Mouse (Mus musculus): ENCODE measurements around the gene Emcn.

The Emcn gene

GRCm38 (mm10) chr3:137340938-137341337 lies at the start of gene Emcn:
Gene Emcn, plus strand, starts transcription at chr3:137341067.
- no peak for DNase-seq (ENCODE audit: low spot score in 2 of 2)

DNA sequence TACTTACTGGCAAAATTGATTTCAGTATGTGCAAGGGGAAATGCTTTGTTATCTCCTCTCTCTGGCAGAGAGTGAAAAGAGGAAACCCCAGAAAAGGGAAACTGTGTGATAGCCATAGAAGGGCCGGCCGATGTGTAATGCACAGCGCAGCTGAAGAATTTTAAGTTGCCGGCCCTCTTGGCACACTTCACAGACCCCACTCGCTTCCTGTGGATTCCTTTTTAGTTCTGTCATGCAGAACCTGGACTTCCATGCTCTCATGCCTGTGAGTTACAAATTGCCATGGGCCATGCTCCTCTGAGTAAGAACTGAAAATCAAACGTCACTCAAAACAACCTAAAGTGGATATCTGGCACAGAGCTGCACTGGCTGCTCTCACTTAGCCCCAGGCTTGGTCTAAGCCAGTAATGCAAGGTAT lies 47.7 kb upstream of the Emcn start:
- DNase-seq (ENCODE audit: low spot score in 2 of 2): no peak

- no peak for DNase-seq (ENCODE audit: low spot score in 2 of 2)
These were observed 42.6 kb upstream of the Emcn start for GRCm38 (mm10) chr3:137298230-137298629.

- DNase-seq (ENCODE audit: low spot score in 2 of 2): no peak
These were observed 40.7 kb upstream of the Emcn start for GRCm38 (mm10) chr3:137300210-137300609.

DNA sequence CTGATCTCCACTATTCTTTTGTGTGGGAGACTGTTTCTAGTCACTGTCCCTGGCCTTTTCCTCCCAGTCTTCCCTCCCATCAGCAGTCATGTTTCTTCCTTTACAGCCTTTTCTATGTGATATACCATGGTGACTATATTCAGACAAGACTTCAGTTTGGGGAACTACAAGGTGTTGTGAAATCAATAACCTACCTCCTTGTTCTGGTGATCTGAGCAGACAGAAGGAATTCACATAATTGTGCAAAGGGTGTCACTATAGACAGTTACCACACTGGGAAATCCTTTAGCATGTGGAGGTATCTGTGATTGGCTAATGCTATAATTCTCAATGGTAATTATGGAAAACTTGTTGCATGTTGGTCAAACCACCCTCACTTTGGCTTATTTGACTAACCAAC lies 39.7 kb upstream of the Emcn start:
- no peak for DNase-seq (ENCODE audit: low spot score in 2 of 2)

DNA sequence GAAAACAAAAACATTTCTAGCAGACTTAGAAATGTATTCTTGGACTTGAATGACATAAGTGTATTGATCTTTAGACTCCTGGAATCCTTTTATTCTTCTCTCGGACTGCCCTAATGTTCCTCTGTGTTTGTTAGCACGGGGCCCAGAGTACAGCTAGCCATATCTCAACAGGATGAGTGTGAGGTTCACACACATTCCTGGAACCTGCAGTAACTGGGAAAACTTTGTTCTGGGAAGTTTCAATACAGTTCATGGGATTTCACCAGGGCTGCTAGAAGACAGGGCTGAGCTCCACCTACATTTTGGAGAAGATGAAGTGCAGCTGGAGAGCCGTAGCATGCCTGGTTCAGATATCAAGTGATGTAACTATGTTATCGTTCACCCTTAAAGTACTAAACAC lies 38.1 kb upstream of the Emcn start:
- no peak for DNase-seq (ENCODE audit: low spot score in 2 of 2)

GRCm38 (mm10) chr3:137309959-137310358 lies 30.9 kb upstream of the Emcn start:
- no peak for DNase-seq (ENCODE audit: low spot score in 2 of 2)

DNA sequence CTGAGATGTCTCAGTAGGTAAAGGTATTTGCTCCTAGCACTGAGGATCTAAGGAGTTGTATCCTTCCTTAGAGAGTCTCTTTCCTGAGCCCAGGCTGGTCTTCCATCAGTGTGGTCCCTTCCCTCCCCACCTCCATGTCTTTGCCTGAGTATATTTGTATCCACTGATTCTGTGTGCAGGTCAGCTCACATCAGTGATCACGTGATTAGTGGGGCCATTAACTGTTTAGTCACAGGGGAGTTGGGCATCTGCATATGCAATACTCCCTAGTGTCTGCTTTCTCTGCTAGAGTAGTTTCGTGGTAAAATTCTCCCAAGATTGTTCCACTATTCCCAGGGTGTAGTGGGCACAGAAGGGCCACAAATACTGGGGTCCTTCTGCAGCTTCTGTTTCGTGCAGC lies 28.3 kb upstream of the Emcn start:
- DNase-seq (ENCODE audit: low spot score in 2 of 2): no peak

- no peak for DNase-seq (ENCODE audit: low spot score in 2 of 2)
These were observed 27.0 kb upstream of the Emcn start for GRCm38 (mm10) chr3:137313775-137314362.

GRCm38 (mm10) chr3:137318371-137318770 lies 22.5 kb upstream of the Emcn start:
- DNase-seq (ENCODE audit: low spot score in 2 of 2): no peak

GRCm38 (mm10) chr3:137319950-137320349 lies 20.9 kb upstream of the Emcn start:
- DNase-seq (ENCODE audit: low spot score in 2 of 2): no peak

DNA sequence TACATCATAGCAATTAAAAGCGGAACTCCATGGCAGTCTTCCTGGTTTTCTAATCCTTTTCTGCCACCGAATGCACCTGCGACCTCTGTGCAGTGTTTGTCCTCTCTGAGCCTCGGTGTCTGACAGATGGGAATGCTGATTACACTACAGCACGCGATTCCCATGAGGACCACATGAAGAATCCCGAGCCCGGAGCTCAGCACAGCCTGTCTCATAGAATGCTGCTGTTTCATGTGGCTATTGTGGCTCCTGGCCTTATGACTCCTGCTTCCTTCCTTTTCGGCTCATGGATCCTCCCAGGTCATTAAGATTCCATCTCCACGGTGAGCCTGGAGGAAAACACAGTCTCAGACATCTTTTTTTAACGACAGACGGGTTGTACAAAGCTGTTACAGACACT lies 18.6 kb upstream of the Emcn start:
- no peak for DNase-seq (ENCODE audit: low spot score in 2 of 2)

DNA sequence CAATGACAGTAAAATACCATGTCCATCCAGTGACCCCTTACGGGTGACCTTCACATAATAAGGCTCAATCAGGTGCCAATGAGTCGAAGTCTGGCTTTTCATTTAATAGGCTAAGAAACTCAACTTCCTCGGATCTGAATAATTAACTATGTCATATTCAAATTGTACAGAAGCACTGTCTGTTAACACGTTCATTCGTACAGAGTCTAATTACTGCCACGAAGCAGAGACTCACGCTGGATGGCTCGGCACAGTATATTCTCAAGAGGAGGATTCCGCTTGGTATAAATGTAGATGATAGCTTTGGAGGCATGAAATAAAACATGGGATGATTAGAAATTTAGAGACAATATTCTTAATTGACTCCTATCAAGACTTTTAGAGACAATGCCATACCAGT lies 11.0 kb upstream of the Emcn start:
- DNase-seq (ENCODE audit: low spot score in 2 of 2): no peak

DNA sequence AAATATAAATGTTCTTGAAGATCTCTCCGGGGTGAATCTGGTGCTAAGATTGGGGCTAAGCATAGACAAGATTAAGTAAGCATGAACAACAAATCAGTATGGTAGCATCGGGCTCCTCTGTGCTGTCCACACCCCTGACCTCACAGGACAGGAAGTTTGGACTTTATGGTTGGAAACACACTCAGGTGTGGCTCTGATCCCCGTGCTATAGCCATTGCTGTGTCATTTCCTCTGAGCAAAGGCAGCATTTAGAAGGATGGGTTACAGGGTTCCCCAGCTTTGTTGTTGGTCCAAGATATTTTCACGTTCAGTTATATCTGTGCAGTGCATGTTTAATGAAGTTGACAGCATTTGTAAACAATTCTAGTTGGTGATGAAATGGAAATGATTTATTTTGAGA lies 9.9 kb upstream of the Emcn start:
- DNase-seq (ENCODE audit: low spot score in 2 of 2): no peak

- DNase-seq (ENCODE audit: low spot score in 2 of 2): no peak
These were observed 8.3 kb upstream of the Emcn start for GRCm38 (mm10) chr3:137332531-137332930.

- DNase-seq (ENCODE audit: low spot score in 2 of 2): no peak
These were observed 4.9 kb upstream of the Emcn start for GRCm38 (mm10) chr3:137335957-137336356.

DNA sequence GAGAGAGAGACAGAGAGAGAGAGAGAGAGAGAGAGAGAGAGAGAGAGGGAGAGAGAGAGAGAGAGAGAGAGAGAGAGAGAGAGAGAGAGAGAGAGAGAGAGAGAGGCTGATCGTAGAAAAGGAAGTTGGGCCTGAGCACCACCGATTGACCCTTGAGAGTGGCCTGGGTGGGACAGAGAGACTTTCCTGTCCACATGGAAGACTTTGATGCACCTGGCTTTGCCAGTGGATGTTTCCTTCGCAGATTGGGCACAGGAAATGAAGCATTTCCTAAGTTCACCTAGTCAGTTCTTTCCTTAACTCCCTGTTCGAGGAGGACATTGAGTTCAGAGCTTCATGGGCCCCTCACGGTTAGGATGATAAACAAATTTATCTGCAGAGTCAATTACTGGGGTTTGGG lies 2.6 kb downstream of the Emcn start:
- DNase-seq (ENCODE audit: low spot score in 2 of 2): no peak

DNA sequence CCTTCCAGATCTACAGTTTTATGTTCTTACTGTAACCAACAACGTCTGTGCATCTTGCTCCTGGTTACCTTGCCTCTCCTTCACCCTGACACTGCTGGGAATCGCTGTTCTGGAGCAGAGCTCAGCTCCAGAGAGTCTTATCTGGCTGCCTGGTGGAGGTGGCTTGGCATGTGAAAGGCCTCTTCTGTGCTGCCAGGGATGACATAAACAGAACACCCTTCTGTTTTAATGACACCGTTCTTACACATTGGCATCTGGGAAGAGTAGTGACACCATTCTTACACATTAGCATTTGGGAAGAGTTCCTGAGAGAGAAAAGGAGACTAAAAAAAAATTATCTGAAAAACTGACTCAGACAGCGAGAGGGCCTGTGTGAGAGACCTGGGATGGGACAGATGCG lies 11.0 kb downstream of the Emcn start:
- DNase-seq (ENCODE audit: low spot score in 2 of 2): no peak

DNA sequence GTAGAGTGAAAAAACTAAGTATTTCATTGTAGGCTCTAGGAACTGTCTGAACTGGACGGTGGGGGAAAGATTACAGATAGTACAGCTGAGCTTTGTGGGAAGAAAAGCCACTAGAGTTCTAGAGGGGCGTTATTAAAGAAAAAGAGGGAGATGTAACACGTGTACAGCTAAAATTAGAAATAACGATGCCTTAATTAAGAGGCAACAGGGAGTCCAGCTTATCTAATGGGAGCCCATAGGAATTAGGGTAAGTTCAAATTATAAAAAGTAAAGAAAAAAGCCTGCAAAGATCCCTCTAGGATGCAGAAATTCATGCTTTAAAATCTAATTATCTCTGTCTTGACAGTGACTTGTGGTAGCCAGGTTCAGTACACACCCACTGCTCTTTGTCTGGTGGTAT lies 15.8 kb downstream of the Emcn start:
- DNase-seq (ENCODE audit: low spot score in 2 of 2): no peak

GRCm38 (mm10) chr3:137367123-137367825 lies 26.4 kb downstream of the Emcn start:
- DNase-seq (ENCODE audit: low spot score in 2 of 2): no peak

DNA sequence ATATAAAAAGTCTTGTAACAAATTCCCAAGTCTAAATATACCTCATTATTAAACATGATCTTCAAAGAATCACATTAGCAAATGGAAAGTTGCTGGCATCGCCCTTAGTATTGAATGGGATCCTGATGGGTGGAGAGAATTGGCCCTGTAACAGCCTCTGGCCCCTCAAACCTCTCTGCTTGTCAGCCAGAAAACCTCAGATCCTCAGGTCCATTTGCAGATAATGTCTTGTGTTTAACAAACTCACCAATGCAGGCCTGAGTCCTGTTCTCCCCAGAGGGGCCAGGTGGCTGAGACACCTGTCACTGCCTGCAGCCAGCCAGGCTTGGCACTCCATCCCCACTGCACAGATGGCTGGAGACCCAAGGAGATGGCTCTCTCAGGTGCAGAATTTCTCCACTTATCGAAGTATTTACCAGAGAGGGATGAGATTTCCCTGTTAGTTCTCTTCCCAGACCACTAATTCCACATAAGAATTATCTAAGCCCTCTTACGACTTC lies 27.0 kb downstream of the Emcn start:
- no peak for DNase-seq (ENCODE audit: low spot score in 2 of 2)

- DNase-seq (ENCODE audit: low spot score in 2 of 2): no peak
These were observed 32.0 kb downstream of the Emcn start for GRCm38 (mm10) chr3:137372854-137373253.

GRCm38 (mm10) chr3:137382311-137382710 lies 41.4 kb downstream of the Emcn start:
- no peak for DNase-seq (ENCODE audit: low spot score in 2 of 2)

GRCm38 (mm10) chr3:137395588-137395987 lies 54.7 kb downstream of the Emcn start:
- no peak for DNase-seq (ENCODE audit: low spot score in 2 of 2)
